ENCODE assay signal across 7 mouse cellular contexts in genomic region chr5:135962492-135963279, GRCm38 (mm10). TPM values are rescaled to one million over a fixed set of nuclear protein-coding genes. Genes with fewer than 3 reads are reported as not detected.
DNase-seq lines count a peak whose midpoint lies in the region; ATAC-seq lines count a peak whose summit lies in the region.

No protein-coding gene starts in this region.

- no peaks in the 10 kb centered on the region for H3K36me3 ChIP-seq in intestine, embryonic 15.5 days
- H3K36me3 ChIP-seq in midbrain, embryonic 10.5 days, result no peaks in the 10 kb centered on the region

- ATAC-seq in intestine, embryonic 15.5 days, result peak; percentile 95

- WGBS in intestine, embryonic 15.5 days, result under 1% methylated on average over 64 of the region's 64 CpGs
- WGBS in midbrain, embryonic 10.5 days, result under 1% methylated on average over 63 of the region's 64 CpGs

- H3K9me3 ChIP-seq in intestine, embryonic 15.5 days, result no peaks in the 10 kb centered on the region
- no peaks in the 10 kb centered on the region for H3K9me3 ChIP-seq in midbrain, embryonic 10.5 days (replicated peaks)

- peak overlapping the region; percentile 48 for H3K4me3 ChIP-seq in intestine, embryonic 15.5 days (replicated peaks)
- H3K4me3 ChIP-seq in midbrain, embryonic 10.5 days, result peak overlapping the region; percentile 79

- DNase-seq in adrenal gland, adult 2 months, result peak; percentile 99
- DNase-seq in embryo, embryonic 11.5 days (ENCODE audit: low read depth, low spot score), result peak; percentile 98
- DNase-seq in gastrocnemius, postnatal 36 days, result peak; percentile 94 to 98
- peak; percentile 96 to 99 for DNase-seq in left cerebral cortex, postnatal 25 days (ENCODE audit: low spot score in 2 of 2)
- peak; percentile 98 for DNase-seq in midbrain, embryonic 10.5 days (ENCODE audit: low spot score)
- peak; percentile 93 for DNase-seq in right cerebral cortex, postnatal 4 days

- peaks cover 10% of the 10 kb centered on the region for H3K4me1 ChIP-seq in intestine, embryonic 15.5 days (replicated peaks)
- peaks cover 32% of the 10 kb centered on the region for H3K4me1 ChIP-seq in midbrain, embryonic 10.5 days

- peak overlapping the region; percentile 93 for H3K4me2 ChIP-seq in intestine, embryonic 15.5 days (replicated peaks)

- peak overlapping the region; percentile 90 for H3K27ac ChIP-seq in intestine, embryonic 15.5 days
- peak overlapping the region; percentile 95 for H3K27ac ChIP-seq in midbrain, embryonic 10.5 days (replicated peaks)

- H3K9ac ChIP-seq in intestine, embryonic 15.5 days, result peak overlapping the region; percentile 63

- H3K27me3 ChIP-seq in intestine, embryonic 15.5 days (replicated peaks), result no peaks in the 10 kb centered on the region
- peaks cover 22% of the 10 kb centered on the region for H3K27me3 ChIP-seq in midbrain, embryonic 10.5 days (ENCODE audit: low read depth, poor library complexity, severe bottlenecking)

- intact Hi-C loops in gastrocnemius, postnatal 36 days (cut with DNase I), result loop anchor here (2.0 kb wide), 1 partner anchor 62 kb away; no protein-coding TSS in a partner anchor
- intact Hi-C loops in left cerebral cortex, postnatal 25 days (cut with DNase I), result loop anchor here (1.0 kb wide), 1 partner anchor 28 kb away; the partner anchor contains the start of gene Ywhag

RNA-seq across cellular contexts. Expression of gene Ssc4d, which starts 11.6 kb away (rescaled TPM):
- total RNA-seq in adrenal gland, adult 2 months (2021), result 1 to 10 TPM; 2.8 to 3.1 TPM
- 4.3 and 11.1 TPM in 2 replicates for polyA plus RNA-seq in adrenal gland, adult 2 months (2012; rRNA removed)
- 1 to 10 TPM in 1 of 2 experiments, under 1 TPM in 1; 0.57 to 1.1 TPM for total RNA-seq in gastrocnemius, postnatal 36 days (2021)
- polyA plus RNA-seq in intestine, embryonic 15.5 days (2015; fragmentation: Nextera tagmentation; extraction: Ambion mirVana), result 2.5 and 2.9 TPM in 2 replicates
- 1 to 10 TPM; 2.0 to 2.3 TPM for total RNA-seq in left cerebral cortex, postnatal 25 days (2021)
- polyA plus RNA-seq in midbrain, embryonic 10.5 days (2016; fragmentation: Nextera tagmentation; extraction: Ambion mirVana), result 1.7 TPM in 2 replicates

RNA-seq across cellular contexts. Expression of gene Zp3, which starts 17.2 kb away (rescaled TPM):
- not detected for total RNA-seq in adrenal gland, adult 2 months (2021)
- polyA plus RNA-seq in adrenal gland, adult 2 months (2012; rRNA removed), result not detected in 2 replicates
- not detected for total RNA-seq in gastrocnemius, postnatal 36 days (2021)
- polyA plus RNA-seq in intestine, embryonic 15.5 days (2015; fragmentation: Nextera tagmentation; extraction: Ambion mirVana), result 0.80 and 1.5 TPM in 2 replicates
- total RNA-seq in left cerebral cortex, postnatal 25 days (2021), result not detected
- polyA plus RNA-seq in midbrain, embryonic 10.5 days (2016; fragmentation: Nextera tagmentation; extraction: Ambion mirVana), result 0.10 TPM in 1 of 2 replicates, not detected in the other

RNA-seq across cellular contexts. Expression of gene Ywhag, which starts 28.3 kb away (rescaled TPM):
- 100 to 1,000 TPM; 563 to 611 TPM for total RNA-seq in adrenal gland, adult 2 months (2021)
- polyA plus RNA-seq in adrenal gland, adult 2 months (2012; rRNA removed), result 227 and 268 TPM in 2 replicates
- 100 to 1,000 TPM; 297 to 301 TPM for total RNA-seq in gastrocnemius, postnatal 36 days (2021)
- 151 and 154 TPM in 2 replicates for polyA plus RNA-seq in intestine, embryonic 15.5 days (2015; fragmentation: Nextera tagmentation; extraction: Ambion mirVana)
- 1,000 to 10,000 TPM; 1,217 to 1,308 TPM for total RNA-seq in left cerebral cortex, postnatal 25 days (2021)
- 270 and 311 TPM in 2 replicates for polyA plus RNA-seq in midbrain, embryonic 10.5 days (2016; fragmentation: Nextera tagmentation; extraction: Ambion mirVana)

RNA-seq across cellular contexts. Expression of gene Dtx2, which starts 31.9 kb away (rescaled TPM):
- 10 to 100 TPM; 13.6 to 19.0 TPM for total RNA-seq in adrenal gland, adult 2 months (2021)
- polyA plus RNA-seq in adrenal gland, adult 2 months (2012; rRNA removed), result 30.1 and 34.3 TPM in 2 replicates
- 1 to 10 TPM; 6.0 to 6.4 TPM for total RNA-seq in gastrocnemius, postnatal 36 days (2021)
- 20.8 and 21.4 TPM in 2 replicates for polyA plus RNA-seq in intestine, embryonic 15.5 days (2015; fragmentation: Nextera tagmentation; extraction: Ambion mirVana)
- total RNA-seq in left cerebral cortex, postnatal 25 days (2021), result 1 to 10 TPM; 8.5 to 8.7 TPM
- polyA plus RNA-seq in midbrain, embryonic 10.5 days (2016; fragmentation: Nextera tagmentation; extraction: Ambion mirVana), result 36.3 and 39.6 TPM in 2 replicates

Comparison
In these comparisons a context has a peak if more than half of its experiments do, and no peak if none do; other contexts are left out.
1. Peak in every context shown above with its lines: DNase-seq, ATAC-seq, H3K4me3 ChIP-seq and H3K27ac ChIP-seq.